Mouse (Mus musculus): Measurements from ENCODE around the gene Synj1.

GRCm38 (mm10) chr16:91019476-91019875, 8.4 kb upstream of the Synj1 start:
- no peak for TF ChIP-seq CTCF (IDR thresholded peaks at IDR 0.05; ENCODE audit: control insufficient read depth, insufficient read depth, insufficient read length)
- TF ChIP-seq MYOD1 (IDR thresholded peaks at IDR 0.05; ENCODE audit: control insufficient read depth, insufficient read length, low read depth) = no peak
- TF ChIP-seq USF1 (IDR thresholded peaks at IDR 0.05; ENCODE audit: low read depth) = no peak
- TF ChIP-seq MAX (IDR thresholded peaks at IDR 0.05) = no peak
- no peak for TF ChIP-seq MYOG (IDR thresholded peaks at IDR 0.05; ENCODE audit: control insufficient read depth, extremely low read depth, insufficient read length)
- no peak for TF ChIP-seq CEBPB (IDR thresholded peaks at IDR 0.05; ENCODE audit: low read depth)
